9 mouse cellular contexts compared by ENCODE assay signal in genomic region chr6:37046152-37046788, GRCm38 (mm10).
A peak's percentile ranks its signal among the peaks of the same experiment; 100 is the strongest.
DNase-seq lines count a peak whose midpoint lies in the region; ATAC-seq and TF ChIP-seq lines count a peak whose summit lies in the region.
"Had no signal": no experiment of that assay in that cellular context is flagged by ENCODE, and none has a peak within 500 bp of the region (broad histone marks: within the 10 kb centered on the region; RNA-seq: fewer than 3 reads in every experiment).

No protein-coding gene starts in this region.

- no peaks in the 10 kb centered on the region for H3K36me3 ChIP-seq in E14TG2a.4 (ENCODE audit: insufficient read depth, low read length)
- no peaks in the 10 kb centered on the region for H3K36me3 ChIP-seq in embryonic facial prominence, embryonic 12.5 days
- H3K36me3 ChIP-seq: stomach, embryonic 15.5 days had no signal

- TF ChIP-seq POLR2A in lung, adult 2 months (IDR thresholded peaks at IDR 0.05; ENCODE audit: borderline replicate concordance, extremely low read depth, low read depth, low read length): no peak

- no peaks in the 10 kb centered on the region for H3K27me3 ChIP-seq in E14TG2a.4 (ENCODE audit: insufficient read depth, low read length)
- H3K27me3 ChIP-seq in embryonic facial prominence, embryonic 12.5 days: 0 out of 2 replicates have a peak, but pooled peaks cover 3% of the 10 kb centered on the region
- H3K27me3 ChIP-seq: stomach, embryonic 15.5 days had no signal

- H3K27ac ChIP-seq in embryonic facial prominence, embryonic 12.5 days: no peak overlapping the region
- H3K27ac ChIP-seq: stomach, embryonic 15.5 days had no signal

- DNase-seq in adrenal gland, postnatal 25 days: peak; percentile 36
- DNase-seq in heart, postnatal 14 days: peak; percentile 55 to 70
- peak; percentile 57 to 67 for DNase-seq in kidney, postnatal 25 days
- peak; percentile 30 for DNase-seq in lung, adult 2 months
- peak; percentile 29 for DNase-seq in ovary, postnatal 10 days (ENCODE audit: low spot score)
- DNase-seq in spleen, postnatal 14 days (ENCODE audit: low spot score in 2 of 2): no peak

- intact Hi-C loops in heart, postnatal 14 days (cut with DNase I): loop anchor here (1.0 to 10.0 kb wide), 6 partner anchors 355 to 1791 kb away; no protein-coding TSS in a partner anchor

- ATAC-seq in embryonic facial prominence, embryonic 12.5 days (ENCODE audit: insufficient number of reproducible peaks, insufficient read depth, low FRiP score, low TSS enrichment): 0 out of 2 replicates have a peak, but pooled peaks have one; percentile 17

- peaks cover 5% of the 10 kb centered on the region; the same call in 1 of the 2 replicates for H3K9me3 ChIP-seq in E14TG2a.4 (ENCODE audit: low read length)
- no peaks in the 10 kb centered on the region for H3K9me3 ChIP-seq in embryonic facial prominence, embryonic 12.5 days
- H3K9me3 ChIP-seq: stomach, embryonic 15.5 days had no signal

- H3K4me1 ChIP-seq in E14TG2a.4 (replicated peaks; ENCODE audit: low read depth, low read length): 0 out of 2 replicates have a peak, but pooled peaks cover 2% of the 10 kb centered on the region
- no peaks in the 10 kb centered on the region for H3K4me1 ChIP-seq in embryonic facial prominence, embryonic 12.5 days
- no peaks in the 10 kb centered on the region for H3K4me1 ChIP-seq in lung, adult 2 months (ENCODE audit: control insufficient read depth, insufficient read depth, low read length)
- H3K4me1 ChIP-seq: stomach, embryonic 15.5 days had no signal

- H3K4me3 ChIP-seq in E14TG2a.4 (replicated peaks; ENCODE audit: low read length): no peak overlapping the region
- no peak overlapping the region for H3K4me3 ChIP-seq in embryonic facial prominence, embryonic 12.5 days
- no peak overlapping the region for H3K4me3 ChIP-seq in lung, adult 2 months (replicated peaks; ENCODE audit: extremely low read depth, low read depth, low read length)
- H3K4me3 ChIP-seq: stomach, embryonic 15.5 days had no signal

- WGBS in embryonic facial prominence, embryonic 12.5 days: 28% methylated on average over 4 of the region's 4 CpGs
- WGBS in lung, adult 2 months: 25% methylated on average over 4 of the region's 4 CpGs

- TF ChIP-seq CTCF in E14TG2a.4 (conservative IDR thresholded peaks at IDR 0.05; ENCODE audit: low read length): peak; percentile 63
- peak; percentile 54 for TF ChIP-seq CTCF in lung, adult 2 months (IDR thresholded peaks at IDR 0.05; ENCODE audit: insufficient read depth, low read length)

- no peak overlapping the region for H3K9ac ChIP-seq in embryonic facial prominence, embryonic 12.5 days
- H3K9ac ChIP-seq: stomach, embryonic 15.5 days had no signal

- H3K4me2 ChIP-seq in embryonic facial prominence, embryonic 12.5 days (replicated peaks): no peak overlapping the region
- H3K4me2 ChIP-seq: stomach, embryonic 15.5 days had no signal

Comparison
In these comparisons a context has a peak if more than half of its experiments do, and no peak if none do; other contexts are left out.
1. DNase-seq: peak in adrenal gland, postnatal 25 days (single experiment), heart, postnatal 14 days (2 of 2), kidney, postnatal 25 days (2 of 2), lung, adult 2 months (single experiment) and ovary, postnatal 10 days (single experiment); none in spleen, postnatal 14 days (0 of 2).